Mouse (Mus musculus): Measurements from ENCODE around the gene Ppp2ca.

GRCm38 (mm10) chr11:52106037-52106436 lies 7.6 kb downstream of the Ppp2ca start:
- no peak for TF ChIP-seq CTCF (conservative IDR thresholded peaks at IDR 0.05; ENCODE audit: low read length)
- TF ChIP-seq POU5F1 (IDR thresholded peaks at IDR 0.05; ENCODE audit: borderline replicate concordance, low read length) = no peak
- no peak for TF ChIP-seq NANOG (IDR thresholded peaks at IDR 0.05; ENCODE audit: borderline replicate concordance, low read length)
